Mouse (Mus musculus) small intestine, adult 2 months (tissue): ENCODE measurements at regions not wholly inside any gene's neighbourhood (a gene's known extent, or its start where the extent isn't known, plus 50 kb on each side); places are given as distances from the start of the nearest gene placed in this dataset.

Source experiments
- CTCF ChIP-seq: fragments of 200-500 bp; IDR thresholded peaks from 2 replicates; pipeline ENCODE4 v1.5.1; 2012; ENCODE audit warnings: low read depth, mild to moderate bottlenecking, control low read depth, inconsistent platforms, low read length, moderate library complexity, mixed read lengths; ENCODE audit not compliant: insufficient replicate concordance, insufficient read length; ENCODE audit errors: extremely low read depth
- POLR2A ChIP-seq: fragments of 200-500 bp; IDR thresholded peaks from 2 replicates; pipeline ENCODE4 v1.6.1; 2012; ENCODE audit warnings: low read depth, mild to moderate bottlenecking, control low read depth, inconsistent platforms, low read length, moderate library complexity

DNA sequence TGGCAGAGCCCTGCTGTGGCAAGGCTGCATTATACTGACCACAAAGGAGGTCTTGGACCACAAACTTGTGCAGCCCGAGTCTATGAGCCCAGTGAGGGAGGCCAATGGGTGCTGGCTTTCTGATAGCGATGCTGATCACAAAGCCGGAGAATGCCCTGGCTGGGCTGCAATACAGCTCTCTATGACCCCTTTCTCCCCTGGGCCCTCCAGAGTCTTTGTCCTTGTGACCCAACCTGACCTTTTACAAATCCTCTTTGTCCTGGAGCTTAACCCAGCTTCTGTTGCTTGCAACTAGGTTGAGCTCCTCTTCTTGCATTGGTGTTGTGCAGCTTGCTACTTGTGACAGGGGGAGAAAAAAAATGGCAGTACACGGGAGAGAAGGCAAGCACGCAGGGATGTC, 360.1 kb downstream of the Tbc1d22a start:
- TF ChIP-seq CTCF = no peak
- no peak for TF ChIP-seq POLR2A
